Mouse (Mus musculus) liver, adult 2 months (tissue): ENCODE results near the gene Olfr1043.

ENCODE experiments used
- CTCF ChIP-seq: fragments of 200-500 bp; IDR thresholded peaks from 2 replicates; pipeline ENCODE4 v1.5.1; 2011; ENCODE audit warnings: low read depth, low read length, control low read depth
- POLR2A ChIP-seq: fragments of 200-500 bp; IDR thresholded peaks from 2 replicates; pipeline ENCODE4 v1.6.1; 2011; ENCODE audit warnings: low read length, control low read depth; ENCODE audit not compliant: insufficient read depth; ENCODE audit errors: extremely low read depth

GRCm38 (mm10) chr2:86202909-86203308 lies 35.6 kb upstream of the Olfr1043 start, which contains the start of gene Olfr1045:
- TF ChIP-seq CTCF (no peak), POLR2A (no peak)
